Mouse (Mus musculus) lung, adult 2 months (tissue): ENCODE measurements around the gene Bcl2l15.

Source experiments
- CTCF ChIP-seq: fragments of 200-500 bp; IDR thresholded peaks from 2 replicates; pipeline ENCODE4 v1.5.1; 2011; ENCODE audit warnings: mild to moderate bottlenecking, low read length, control low read depth; ENCODE audit not compliant: insufficient read depth
- POLR2A ChIP-seq: fragments of 200-500 bp; IDR thresholded peaks from 2 replicates; pipeline ENCODE4 v1.6.1; 2011; ENCODE audit warnings: low read depth, mild to moderate bottlenecking, control low read depth, low read length, borderline replicate concordance; ENCODE audit errors: extremely low read depth

- TF ChIP-seq CTCF (no peak), POLR2A (peak; percentile 35; the same call in 1 of the 2 replicates)
Observed at GRCm38 (mm10) chr3:103801631-103802531, 30.5 kb upstream of the Bcl2l15 start.
